Mouse (Mus musculus) heart, embryonic 11.5 days (tissue): ENCODE data around the gene Dcp1b. TPM values are rescaled to one million over a fixed set of nuclear protein-coding genes. Genes with fewer than 3 reads are reported as not detected.

Experiments used
- ATAC-seq: fragments of 200-750 bp; cut with Nextera tagmentation; replicated peaks from 2 replicates; pipeline ENCODE4 v1.8.0; 2017; ENCODE audit warnings: moderate library complexity; ENCODE audit not compliant: insufficient number of reproducible peaks, low FRiP score, low TSS enrichment
- H3K27ac ChIP-seq: fragments of 300-500 bp; sonication (generic); 2 replicates; pipeline ENCODE4 v1.5.1; 2014; ENCODE audit warnings: mild to moderate bottlenecking, low read depth, low read length
- H3K27me3 ChIP-seq: fragments of 300-500 bp; sonication (generic); 2 replicates; pipeline ENCODE4 v1.6.1; 2014; ENCODE audit warnings: mild to moderate bottlenecking, low read length, mixed read lengths; ENCODE audit not compliant: control insufficient read depth, insufficient read depth
- H3K36me3 ChIP-seq: fragments of 300-500 bp; sonication (generic); 2 replicates; pipeline ENCODE4 v1.6.1; 2014; ENCODE audit warnings: mild to moderate bottlenecking, low read length, moderate library complexity, mixed read lengths; ENCODE audit not compliant: control insufficient read depth, insufficient read depth
- H3K4me1 ChIP-seq: fragments of 300-500 bp; sonication (generic); 2 replicates; pipeline ENCODE4 v1.6.1; 2014; ENCODE audit warnings: low read length; ENCODE audit not compliant: control insufficient read depth, insufficient read depth
- H3K4me2 ChIP-seq: fragments of 300-500 bp; sonication (generic); 2 replicates; pipeline ENCODE4 v1.6.1; 2014; ENCODE audit warnings: mild to moderate bottlenecking, moderate library complexity
- H3K4me3 ChIP-seq: fragments of 300-500 bp; sonication (generic); 2 replicates; pipeline ENCODE4 v1.5.1; 2014; ENCODE audit warnings: low read depth, low read length
- H3K9ac ChIP-seq: fragments of 300-500 bp; sonication (generic); 2 replicates; pipeline ENCODE4 v1.6.1; 2014; ENCODE audit warnings: mild to moderate bottlenecking, low read depth, low read length, moderate library complexity
- H3K9me3 ChIP-seq: fragments of 300-500 bp; sonication (generic); replicated peaks from 2 replicates; pipeline ENCODE4 v1.6.1; 2016; ENCODE audit warnings: low read length; ENCODE audit not compliant: control insufficient read depth
- WGBS: fragments of 180-500 bp; shearing (Covaris S2); extraction: QIAGEN DNeasy Blood & Tissue Kit; methylation state at CpG from one replicate; pipeline ENCODE4 v1.1.7; 2014; ENCODE audit not compliant: insufficient replicate concordance; 5-methylcytosine and 5-hydroxymethylcytosine counted together
- polyA plus RNA-seq: library from polyadenylated mRNA; unstranded; fragments of >200 nt; fragmentation: Nextera tagmentation; extraction: Ambion mirVana; gene quantifications from 2 replicates; pipeline ENCODE4 v1.2.1, GENCODE M21; 2014

The Dcp1b gene
- polyA plus RNA-seq, 1 experiment from 2014 or later = 6.6 TPM

DNA sequence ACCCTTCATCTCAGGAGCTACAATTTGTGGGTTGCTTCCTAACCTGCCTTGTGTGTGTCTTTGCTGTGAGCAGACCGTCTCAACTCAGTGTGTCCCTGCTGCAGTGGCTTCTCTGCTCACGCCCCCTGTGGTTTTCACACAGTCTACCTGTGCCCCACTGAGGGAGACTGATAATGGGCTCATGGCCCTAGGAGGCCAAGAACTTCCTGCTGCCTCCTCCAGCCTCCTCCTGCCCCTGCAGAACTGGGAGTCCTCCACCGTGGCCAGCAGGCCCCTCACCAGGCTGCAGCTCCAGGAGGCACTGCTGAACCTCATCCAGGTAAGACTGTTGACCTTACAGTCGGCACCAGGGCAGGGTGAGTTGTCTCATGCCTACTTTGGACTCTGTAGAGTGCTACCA is 42.6 kb downstream of the Dcp1b start:
- 43% methylated on average over 4 of the region's 4 CpGs for WGBS
- no peak overlapping the region for H3K9ac ChIP-seq
- H3K4me2 ChIP-seq = no peak overlapping the region; the same call in 1 of the 2 replicates
- H3K36me3 ChIP-seq = no peaks in the 10 kb centered on the region; the same call in 1 of the 2 replicates
- H3K4me1 ChIP-seq = peaks cover 47% of the 10 kb centered on the region
- H3K27ac ChIP-seq = no peak overlapping the region
- H3K27me3 ChIP-seq = no peaks in the 10 kb centered on the region
- H3K4me3 ChIP-seq = no peak overlapping the region
- no peak for ATAC-seq
- no peaks in the 10 kb centered on the region for H3K9me3 ChIP-seq

DNA sequence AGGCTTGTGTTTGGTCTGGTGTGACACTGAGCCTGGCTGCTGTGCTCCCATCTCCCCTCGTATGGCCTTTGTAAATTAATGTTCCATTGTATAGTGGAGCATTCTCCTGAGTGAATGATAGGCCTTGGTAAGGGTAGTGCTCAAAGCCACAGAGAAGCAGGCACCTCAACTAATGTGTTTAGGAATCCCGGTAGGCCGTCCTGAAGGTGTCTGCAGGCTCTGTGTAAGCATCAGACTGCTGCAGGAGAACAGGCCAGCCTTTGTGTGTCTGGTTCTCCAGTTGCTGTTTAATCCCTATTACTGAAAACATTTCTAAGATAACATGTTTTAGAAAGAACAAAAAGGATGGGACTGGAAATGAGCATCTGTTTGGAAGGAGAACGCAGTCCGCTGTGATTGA is 43.5 kb downstream of the Dcp1b start:
- Histone ChIP-seq H3K4me3 (no peak overlapping the region), H3K4me1 (peaks cover 45% of the 10 kb centered on the region), H3K27me3 (no peaks in the 10 kb centered on the region), H3K9ac (no peak overlapping the region), H3K36me3 (no peaks in the 10 kb centered on the region; the same call in 1 of the 2 replicates), H3K9me3 (no peaks in the 10 kb centered on the region), H3K27ac (no peak overlapping the region), H3K4me2 (no peak overlapping the region)
- 74% methylated on average over 5 of the region's 5 CpGs for WGBS
- no peak for ATAC-seq

DNA sequence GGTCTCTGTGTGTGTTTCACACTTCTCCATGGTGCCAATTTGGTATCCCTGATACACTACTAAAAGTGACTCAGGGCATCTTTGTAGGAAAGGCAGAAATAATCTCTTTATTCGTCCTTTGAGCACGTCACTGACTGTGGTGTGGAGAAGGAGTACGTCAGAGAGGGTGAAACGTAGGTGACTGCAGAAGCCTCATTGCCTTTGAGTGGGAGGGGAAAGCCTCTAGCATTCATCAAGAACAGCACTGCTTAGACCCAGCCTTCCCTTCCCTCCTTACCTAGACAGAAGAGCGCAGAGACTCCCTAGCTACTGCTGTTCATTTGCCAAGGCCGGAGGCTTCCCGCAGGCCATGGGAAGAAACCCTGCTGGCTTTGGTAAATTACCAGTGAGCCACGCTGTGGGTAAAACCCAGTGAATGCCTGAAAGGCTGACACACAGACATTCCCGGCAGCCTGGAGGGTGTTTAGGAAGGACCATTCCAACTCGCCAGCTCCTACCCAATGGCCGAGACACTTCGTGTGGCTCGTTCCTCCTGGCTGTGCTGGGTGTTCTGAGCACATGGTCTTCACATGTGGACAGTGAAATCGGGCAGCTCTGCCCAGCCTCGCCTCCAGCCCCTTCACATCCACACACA is 44.3 kb downstream of the Dcp1b start:
- no peak overlapping the region for H3K4me2 ChIP-seq
- H3K9ac ChIP-seq = no peak overlapping the region
- no peak for ATAC-seq
- H3K27ac ChIP-seq = no peak overlapping the region
- H3K27me3 ChIP-seq = no peaks in the 10 kb centered on the region
- no peaks in the 10 kb centered on the region; the same call in 1 of the 2 replicates for H3K36me3 ChIP-seq
- H3K4me3 ChIP-seq = no peak overlapping the region
- 64% methylated on average over 15 of the region's 15 CpGs for WGBS
- peaks cover 41% of the 10 kb centered on the region for H3K4me1 ChIP-seq
- no peaks in the 10 kb centered on the region for H3K9me3 ChIP-seq

DNA sequence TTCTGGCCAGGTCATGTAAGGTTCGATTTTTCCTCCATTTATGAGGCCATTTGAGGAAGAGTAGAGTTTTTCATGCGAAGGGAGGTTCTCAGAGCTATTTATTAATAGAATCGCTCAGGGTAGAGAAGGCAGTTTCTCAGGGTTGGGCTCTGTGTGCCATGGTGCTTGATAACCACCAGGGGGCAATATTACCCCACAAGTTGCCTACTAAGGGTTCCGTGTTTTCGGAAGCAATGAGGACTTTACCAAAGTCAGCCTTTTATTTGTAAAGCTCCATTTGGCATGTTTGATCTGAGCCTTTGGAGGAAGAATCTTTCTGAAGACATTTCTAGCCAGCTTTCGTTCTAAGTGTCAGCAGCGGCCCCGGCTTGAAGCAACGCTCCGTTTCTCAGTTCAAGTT is 45.2 kb downstream of the Dcp1b start:
- Histone ChIP-seq H3K9ac (no peak overlapping the region), H3K4me1 (peaks cover 32% of the 10 kb centered on the region), H3K27ac (no peak overlapping the region), H3K27me3 (no peaks in the 10 kb centered on the region), H3K4me2 (no peak overlapping the region), H3K9me3 (no peaks in the 10 kb centered on the region), H3K36me3 (no peaks in the 10 kb centered on the region; the same call in 1 of the 2 replicates), H3K4me3 (no peak overlapping the region)
- WGBS = 43% methylated on average over 10 of the region's 10 CpGs
- ATAC-seq = no peak

DNA sequence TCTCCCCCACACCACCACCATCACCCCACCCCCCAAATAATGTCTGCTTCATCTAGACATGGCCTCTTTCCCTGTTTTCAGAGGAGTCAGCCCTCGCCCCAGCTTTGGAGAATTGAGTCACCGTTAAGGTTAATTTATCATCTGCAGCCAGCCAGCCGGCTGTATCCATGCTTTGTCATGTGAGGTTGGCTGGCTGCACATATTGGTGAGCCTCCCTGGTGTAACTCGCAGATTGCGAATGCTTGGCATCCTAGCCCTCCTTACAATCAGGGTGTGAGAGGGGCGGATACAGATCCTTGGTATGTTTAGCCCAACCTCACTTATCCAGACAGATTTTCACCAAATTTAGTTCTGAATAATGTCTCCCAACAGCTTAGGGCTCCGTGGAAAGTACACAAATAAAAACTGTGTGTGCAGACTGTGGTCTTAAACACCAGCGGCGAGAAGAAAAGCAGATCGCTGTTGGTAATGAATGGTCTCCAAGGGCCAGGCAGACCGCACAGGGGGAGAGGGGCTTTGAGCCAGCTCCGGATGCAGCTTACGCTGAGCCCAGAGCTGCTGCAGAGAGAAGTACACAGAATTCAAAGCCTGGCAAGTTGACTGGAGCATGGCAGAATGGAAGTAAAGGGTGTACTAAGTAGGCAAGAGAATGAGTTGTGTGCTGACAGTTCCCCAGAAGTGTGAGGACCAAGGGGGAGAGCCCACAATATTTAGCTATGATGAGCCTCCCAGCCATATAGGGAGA is 49.6 kb downstream of the Dcp1b start:
- 74% methylated on average over 13 of the region's 13 CpGs for WGBS
- ATAC-seq = no peak
- no peak overlapping the region for H3K4me3 ChIP-seq
- no peaks in the 10 kb centered on the region for H3K9me3 ChIP-seq
- no peak overlapping the region for H3K27ac ChIP-seq
- H3K4me2 ChIP-seq = no peak overlapping the region
- peaks cover 5% of the 10 kb centered on the region for H3K4me1 ChIP-seq
- no peaks in the 10 kb centered on the region for H3K27me3 ChIP-seq
- no peak overlapping the region for H3K9ac ChIP-seq
- H3K36me3 ChIP-seq = no peaks in the 10 kb centered on the region

DNA sequence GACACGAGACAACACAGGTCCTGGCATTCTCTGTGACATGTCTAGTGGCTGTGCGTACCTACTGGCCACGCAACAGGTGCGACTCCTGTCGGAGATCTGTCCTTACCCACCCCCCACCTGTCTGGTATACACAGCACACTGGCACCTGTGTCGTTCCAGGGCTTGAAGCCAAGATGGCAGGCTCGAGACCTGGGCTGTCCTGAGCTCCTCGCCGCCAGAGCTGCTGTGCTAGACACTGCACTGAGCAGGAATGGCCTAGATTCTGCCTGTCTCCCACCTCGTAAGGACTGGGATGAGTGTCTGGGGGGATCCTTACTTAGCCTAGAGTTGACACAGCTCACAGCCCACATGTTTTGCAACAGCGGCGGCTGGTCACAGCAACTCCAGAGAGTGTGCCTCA is 50.2 kb downstream of the Dcp1b start:
- H3K9ac ChIP-seq = no peak overlapping the region
- no peak for ATAC-seq
- WGBS = 81% methylated on average over 12 of the region's 12 CpGs
- H3K4me1 ChIP-seq = 0 out of 2 replicates have a peak, but pooled peaks cover 2% of the 10 kb centered on the region
- H3K4me2 ChIP-seq = no peak overlapping the region
- H3K27me3 ChIP-seq = no peaks in the 10 kb centered on the region
- H3K9me3 ChIP-seq = no peaks in the 10 kb centered on the region
- no peak overlapping the region for H3K27ac ChIP-seq
- H3K36me3 ChIP-seq = no peaks in the 10 kb centered on the region
- no peak overlapping the region for H3K4me3 ChIP-seq

DNA sequence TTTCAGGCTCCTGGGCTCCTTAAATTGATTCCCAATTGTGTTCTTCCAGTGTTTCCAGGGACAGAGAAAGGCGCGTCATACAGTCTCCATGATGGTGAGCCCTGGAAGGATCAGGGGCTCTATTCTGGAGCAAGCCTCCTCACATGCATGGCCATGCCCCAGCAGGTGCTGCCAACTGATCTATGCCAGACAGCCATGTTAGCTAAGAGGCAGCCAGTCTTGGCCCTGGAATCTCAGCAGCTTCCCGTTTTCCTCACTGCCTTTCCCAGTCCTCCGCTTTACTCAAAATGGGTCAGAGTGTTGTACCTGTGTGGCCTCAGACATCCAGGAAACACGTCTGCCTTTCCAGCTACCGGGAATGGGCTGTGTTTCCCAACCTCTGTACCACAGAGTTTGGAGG is 50.7 kb downstream of the Dcp1b start:
- no peak overlapping the region for H3K4me3 ChIP-seq
- H3K27me3 ChIP-seq = no peaks in the 10 kb centered on the region
- 0 out of 2 replicates have a peak, but pooled peaks cover 2% of the 10 kb centered on the region for H3K4me1 ChIP-seq
- no peak overlapping the region for H3K4me2 ChIP-seq
- no peak for ATAC-seq
- H3K27ac ChIP-seq = no peak overlapping the region
- no peaks in the 10 kb centered on the region for H3K9me3 ChIP-seq
- no peaks in the 10 kb centered on the region for H3K36me3 ChIP-seq
- WGBS = 84% methylated on average over 6 of the region's 6 CpGs
- H3K9ac ChIP-seq = no peak overlapping the region

DNA sequence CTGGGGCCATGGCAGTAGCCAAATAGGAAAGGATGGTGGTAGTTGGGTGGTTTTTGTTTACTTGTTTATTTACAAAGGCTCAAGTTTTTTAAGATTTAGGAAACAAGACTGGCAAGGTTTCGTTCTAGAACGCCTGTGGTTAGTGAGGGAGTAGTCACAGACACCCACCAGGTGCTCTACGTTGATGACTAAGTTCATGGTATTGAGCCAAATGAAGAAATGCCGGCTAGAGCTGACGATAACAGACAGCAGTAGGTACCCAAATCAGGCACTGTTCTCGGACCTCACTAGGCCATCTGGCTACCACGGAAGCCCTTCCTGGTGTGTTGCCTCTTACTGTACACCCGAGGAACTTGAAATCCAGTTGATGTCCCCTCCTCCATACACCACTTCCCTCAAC is 51.9 kb downstream of the Dcp1b start:
- H3K27ac ChIP-seq = no peak overlapping the region
- H3K4me2 ChIP-seq = no peak overlapping the region
- no peak overlapping the region for H3K9ac ChIP-seq
- no peak for ATAC-seq
- no peaks in the 10 kb centered on the region for H3K36me3 ChIP-seq
- H3K9me3 ChIP-seq = no peaks in the 10 kb centered on the region
- no peak overlapping the region for H3K4me3 ChIP-seq
- 81% methylated on average over 8 of the region's 8 CpGs for WGBS
- H3K27me3 ChIP-seq = no peaks in the 10 kb centered on the region
- 0 out of 2 replicates have a peak, but pooled peaks cover 2% of the 10 kb centered on the region for H3K4me1 ChIP-seq
